Mouse (Mus musculus) G1E (cell line): Measurements from ENCODE around the gene Rere.

Experiments
- CTCF ChIP-seq: IDR thresholded peaks from 2 replicates; pipeline ENCODE4 v1.5.1; 2012; ENCODE audit warnings: low read depth, low read length, inconsistent platforms, mixed read lengths
- TAL1 ChIP-seq: conservative IDR thresholded peaks from 2 replicates; pipeline ENCODE4 v1.6.1; 2012; ENCODE audit warnings: low read depth, low read length, inconsistent platforms, mixed read lengths

DNA sequence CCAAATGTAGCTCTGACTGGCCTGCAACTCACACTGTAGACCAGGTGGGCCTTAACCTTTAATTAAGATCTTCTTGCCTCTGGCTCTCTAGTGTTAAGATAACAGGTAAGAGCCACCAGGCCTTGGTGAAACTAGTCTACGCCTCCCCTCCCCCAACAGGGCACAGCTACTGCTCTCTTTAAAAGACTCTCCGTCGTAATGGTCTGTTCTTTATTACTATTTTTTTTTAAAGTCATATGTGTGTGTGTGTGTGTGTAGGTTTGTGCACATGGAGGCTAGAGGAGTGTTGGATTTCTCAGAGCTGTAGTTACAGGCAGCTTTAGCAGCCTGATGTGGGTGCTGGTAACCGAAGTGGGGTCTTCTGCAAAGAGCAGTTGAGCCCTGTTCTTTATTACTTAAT is 987 bp upstream of the Rere start:
- TF ChIP-seq CTCF (no peak), TAL1 (no peak)
